Mouse (Mus musculus): ENCODE data around the gene Cdkal1. TPM values are rescaled to one million over a fixed set of nuclear protein-coding genes. Genes with fewer than 3 reads are reported as not detected.
A peak's percentile ranks its signal among the peaks of the same experiment; 100 is the strongest.

The Cdkal1 gene
- total RNA-seq, 2 experiments from 2014 or later = 25.0 to 28.2 TPM

DNA sequence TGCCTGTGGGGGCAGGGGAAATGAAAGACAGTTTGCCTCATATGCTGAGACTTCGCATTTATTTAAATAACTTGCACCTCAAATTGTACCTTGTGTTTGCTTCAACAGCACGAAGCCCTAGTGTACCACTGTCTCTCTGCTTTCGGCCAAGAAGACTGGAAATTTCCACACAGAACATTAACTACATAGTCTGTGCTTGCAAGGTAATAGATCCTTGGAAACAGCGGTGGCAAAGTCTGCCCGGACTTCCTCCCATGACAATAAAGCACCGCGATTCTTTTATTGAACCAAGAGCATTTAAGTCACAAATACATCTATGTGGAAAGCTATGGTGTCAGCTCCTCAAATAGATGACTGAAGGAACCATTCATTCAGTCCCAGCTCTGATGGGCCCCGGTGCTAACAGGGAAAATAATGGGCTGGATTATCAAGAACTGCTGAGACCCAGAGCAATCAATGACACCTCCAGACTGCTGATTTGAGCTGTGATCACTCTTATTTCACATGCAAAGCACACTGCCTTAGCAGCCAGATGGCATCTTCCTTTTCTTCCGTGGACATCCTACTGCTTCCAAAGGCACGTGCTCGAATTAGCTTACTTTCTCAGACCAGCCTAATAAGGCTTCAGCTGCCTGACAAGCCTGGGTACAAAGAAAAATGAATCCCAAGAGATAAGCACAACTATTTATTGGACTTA is 591.3 kb downstream of the Cdkal1 start:
- no peak for DNase-seq

DNA sequence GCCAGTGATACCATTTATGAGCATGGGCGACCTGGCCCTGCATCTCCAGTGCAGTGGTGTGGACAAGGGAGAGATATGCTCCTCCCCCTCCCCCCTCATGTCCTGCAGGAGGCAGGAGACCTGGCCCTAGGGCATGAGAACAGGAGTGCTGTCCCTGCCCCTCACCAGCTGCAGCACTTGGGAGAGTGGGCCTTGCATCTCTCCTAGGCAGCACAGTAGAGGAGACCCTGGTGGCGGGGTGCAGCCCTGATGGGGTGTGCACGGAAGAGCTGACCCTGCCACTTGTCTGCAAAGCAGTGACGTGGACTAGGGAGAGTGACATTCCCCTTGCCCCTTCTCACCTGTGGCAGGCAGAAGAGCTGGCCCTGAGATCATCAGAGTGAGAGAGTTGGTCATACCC is 593.3 kb downstream of the Cdkal1 start:
- no peak for DNase-seq
- intact Hi-C loops (cut with DNase I; ENCODE audit: low total_unique reads) = no loop called here

More for the DNA sequence above, 591.3 kb downstream of the Cdkal1 start:
- intact Hi-C loops (cut with DNase I; ENCODE audit: low total_unique reads) = no loop called here

DNA sequence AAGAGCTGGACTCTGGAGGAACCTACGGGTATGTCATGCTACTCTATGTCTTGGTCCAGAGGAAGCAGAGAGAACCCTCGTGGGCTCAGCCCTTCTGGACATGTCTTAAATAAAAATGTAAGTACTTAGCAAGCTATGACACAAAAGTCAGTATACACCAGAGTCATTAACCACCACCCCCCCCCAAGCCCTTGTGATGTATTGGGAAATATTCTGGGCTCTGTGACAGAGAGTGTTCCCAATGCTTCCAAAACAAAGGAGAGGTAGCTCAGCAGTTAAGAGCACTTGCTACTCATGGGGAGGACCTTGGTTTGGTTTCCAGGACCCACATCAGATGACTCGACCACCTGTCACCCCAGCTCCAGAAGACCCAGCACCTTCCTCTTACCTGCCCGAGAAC is 606.9 kb downstream of the Cdkal1 start:
- intact Hi-C loops (cut with DNase I; ENCODE audit: low total_unique reads) = no loop called here
- no peak for DNase-seq

DNA sequence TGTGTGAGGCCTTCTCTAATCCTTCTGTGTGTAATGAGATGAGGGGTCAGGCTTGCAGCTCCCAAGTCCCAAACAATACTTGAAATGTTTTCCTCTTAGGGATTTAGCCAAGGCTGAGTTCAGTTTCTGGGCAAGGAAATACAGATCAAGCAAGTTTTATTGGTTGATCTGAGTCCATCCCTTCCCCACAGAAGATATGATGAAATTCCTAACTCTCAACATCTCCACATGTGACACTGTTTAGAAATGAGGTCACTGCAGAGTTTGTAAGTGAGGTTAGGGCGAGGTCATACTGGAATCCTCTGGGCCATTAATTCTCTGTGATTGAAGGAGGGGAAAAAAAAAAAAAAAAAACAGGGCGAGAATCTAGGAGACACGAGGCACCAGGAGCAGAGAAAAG is 607.7 kb downstream of the Cdkal1 start:
- intact Hi-C loops (cut with DNase I; ENCODE audit: low total_unique reads) = no loop called here
- DNase-seq = no peak

DNA sequence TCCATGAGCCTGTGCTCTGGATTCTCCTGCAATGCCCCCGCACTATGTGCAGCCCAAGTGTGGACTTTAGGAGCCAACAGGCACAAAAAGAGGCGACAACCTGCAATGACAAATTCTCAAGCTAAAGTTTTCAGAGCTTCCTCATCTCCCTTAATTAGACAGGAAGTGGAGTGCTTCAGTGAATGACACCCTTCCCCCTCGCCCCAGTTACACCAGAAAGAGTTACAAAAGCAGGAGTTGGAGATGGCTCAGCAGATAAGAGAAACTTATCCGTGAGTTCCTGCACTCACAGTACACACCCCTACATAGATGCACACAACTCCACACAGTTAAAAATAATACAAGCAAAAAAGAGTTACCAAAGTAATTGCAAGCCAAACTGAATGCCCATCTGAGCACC is 620.4 kb downstream of the Cdkal1 start:
- no peak for DNase-seq
- intact Hi-C loops (cut with DNase I; ENCODE audit: low total_unique reads) = no loop called here

DNA sequence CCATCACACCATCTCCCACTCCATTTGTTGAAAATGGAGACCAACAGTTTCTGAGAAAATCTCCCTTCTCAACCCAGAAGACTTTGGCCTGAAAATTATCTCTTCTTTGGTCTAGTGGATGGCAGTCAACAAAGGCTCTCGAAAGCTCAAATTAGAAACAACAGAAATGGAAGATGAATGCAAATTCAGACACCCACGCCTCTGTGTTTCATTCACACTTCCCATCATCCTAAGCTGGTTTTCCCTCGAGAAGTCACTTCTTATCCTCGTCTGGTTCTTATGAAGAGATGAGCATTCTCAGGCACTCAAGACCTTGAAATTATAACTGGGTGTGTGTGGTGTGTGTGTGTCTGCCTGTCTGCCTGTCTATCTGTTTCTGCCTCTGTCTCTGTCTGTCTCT is 621.0 kb downstream of the Cdkal1 start:
- DNase-seq = no peak
- intact Hi-C loops (cut with DNase I; ENCODE audit: low total_unique reads) = no loop called here

DNA sequence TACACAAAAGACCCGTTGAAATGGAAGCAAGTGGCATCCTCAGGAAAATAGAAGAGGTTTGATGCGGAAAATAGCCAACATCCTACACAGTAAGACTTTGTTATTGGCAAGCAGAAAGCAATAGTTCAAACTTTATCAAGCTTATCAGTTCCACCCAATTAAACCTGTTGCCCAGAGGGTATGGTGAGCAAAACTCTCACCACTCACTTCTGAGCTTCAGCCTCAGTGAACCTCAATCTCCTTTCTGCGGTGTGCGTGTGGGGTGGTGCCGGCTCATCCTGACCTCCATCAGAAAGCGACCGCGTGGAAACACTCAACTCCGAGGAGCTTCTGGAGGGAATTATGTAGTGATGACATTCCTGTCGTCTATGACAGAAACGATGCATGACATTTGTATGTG is 621.5 kb downstream of the Cdkal1 start:
- no peak for DNase-seq
- intact Hi-C loops (cut with DNase I; ENCODE audit: low total_unique reads) = no loop called here

DNA sequence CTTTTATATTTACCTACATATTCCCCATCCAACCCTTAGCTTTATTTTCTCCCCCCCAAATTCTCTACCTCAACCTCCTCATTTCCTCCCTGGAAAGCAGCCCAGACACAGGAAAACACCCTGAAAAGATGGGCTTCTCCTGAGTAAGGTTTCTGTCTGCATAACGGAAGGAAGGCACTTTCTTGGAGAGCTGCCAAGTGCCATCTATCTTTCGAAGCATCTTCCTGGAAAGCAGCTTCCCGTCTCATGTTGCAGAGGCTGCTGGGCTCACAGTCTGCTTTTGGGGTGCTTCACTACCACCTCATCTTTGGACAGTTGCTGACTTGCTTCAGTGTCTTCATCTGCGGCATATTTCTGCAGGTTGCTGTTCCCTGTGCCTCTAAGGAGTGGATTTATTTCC is 622.8 kb downstream of the Cdkal1 start:
- DNase-seq = no peak
- intact Hi-C loops (cut with DNase I; ENCODE audit: low total_unique reads) = no loop called here

DNA sequence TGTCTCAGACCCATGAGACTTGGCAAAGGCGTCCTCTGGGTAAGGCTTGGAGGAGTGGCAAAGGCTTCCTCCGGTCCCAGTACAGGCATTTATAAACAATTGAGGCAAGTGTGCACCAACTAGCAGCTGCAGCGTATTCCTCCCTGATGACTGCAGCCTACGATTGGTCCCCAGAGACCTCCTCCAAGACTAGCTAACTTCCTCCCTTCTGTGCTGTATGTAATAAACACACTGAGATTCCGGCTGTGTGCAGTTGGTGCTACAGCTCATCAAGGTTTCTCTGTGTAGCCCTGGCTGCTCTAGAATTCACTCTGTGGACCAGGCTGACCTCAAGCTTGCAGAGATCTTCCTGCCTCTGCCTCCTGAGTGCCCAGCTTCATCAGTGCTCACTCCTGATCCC is 630.7 kb downstream of the Cdkal1 start:
- no peak for DNase-seq
- intact Hi-C loops (cut with DNase I; ENCODE audit: low total_unique reads) = no loop called here

DNA sequence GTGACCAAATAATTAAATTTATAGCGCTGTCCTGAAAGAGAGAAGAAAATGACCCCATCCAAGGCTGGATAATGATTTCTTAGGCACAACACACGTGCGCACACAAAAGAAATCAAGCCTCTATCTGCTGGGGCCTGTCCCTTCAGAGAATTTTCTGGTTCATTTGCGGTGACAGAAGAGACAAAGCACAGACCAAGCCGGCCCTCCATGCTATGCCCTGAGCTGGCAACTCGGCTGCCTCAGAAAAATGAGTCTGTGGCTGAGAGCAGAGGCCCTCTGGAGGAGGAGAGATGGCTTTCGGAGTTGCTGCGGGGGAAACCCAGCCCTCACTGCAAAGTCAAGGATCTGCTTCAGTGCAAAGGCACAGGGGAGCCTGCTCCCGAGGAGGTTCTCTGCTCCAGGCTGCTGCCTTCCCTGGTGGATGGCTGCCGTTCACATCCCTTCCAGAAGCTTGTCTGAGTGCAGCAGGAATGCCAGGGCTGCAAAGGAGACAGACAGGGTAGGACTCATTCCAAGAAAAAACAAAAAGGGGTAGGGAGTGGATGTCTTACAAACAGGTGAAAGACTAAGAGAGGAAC is 633.1 kb downstream of the Cdkal1 start:
- no peak for DNase-seq
- intact Hi-C loops (cut with DNase I; ENCODE audit: low total_unique reads) = no loop called here

DNA sequence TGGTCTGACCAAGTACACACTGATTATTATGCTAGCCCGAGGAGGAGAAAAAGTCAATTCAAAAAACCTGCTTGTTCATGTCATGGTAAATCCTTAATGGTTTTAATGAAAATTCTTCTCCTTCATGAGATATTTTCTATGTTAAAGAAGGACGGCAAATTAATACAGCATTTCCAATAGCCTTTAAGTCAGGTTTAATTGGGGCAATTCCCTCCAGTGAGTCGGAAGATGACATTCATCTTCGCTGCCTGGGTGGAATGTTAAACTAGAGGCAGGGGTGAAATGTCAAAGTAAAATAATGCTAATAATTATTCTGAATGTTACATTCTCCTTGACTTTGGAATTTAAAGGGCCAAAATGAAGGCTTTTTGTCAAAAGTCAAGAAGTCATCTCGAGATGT is 633.8 kb downstream of the Cdkal1 start:
- DNase-seq = no peak
- intact Hi-C loops (cut with DNase I; ENCODE audit: low total_unique reads) = no loop called here

DNA sequence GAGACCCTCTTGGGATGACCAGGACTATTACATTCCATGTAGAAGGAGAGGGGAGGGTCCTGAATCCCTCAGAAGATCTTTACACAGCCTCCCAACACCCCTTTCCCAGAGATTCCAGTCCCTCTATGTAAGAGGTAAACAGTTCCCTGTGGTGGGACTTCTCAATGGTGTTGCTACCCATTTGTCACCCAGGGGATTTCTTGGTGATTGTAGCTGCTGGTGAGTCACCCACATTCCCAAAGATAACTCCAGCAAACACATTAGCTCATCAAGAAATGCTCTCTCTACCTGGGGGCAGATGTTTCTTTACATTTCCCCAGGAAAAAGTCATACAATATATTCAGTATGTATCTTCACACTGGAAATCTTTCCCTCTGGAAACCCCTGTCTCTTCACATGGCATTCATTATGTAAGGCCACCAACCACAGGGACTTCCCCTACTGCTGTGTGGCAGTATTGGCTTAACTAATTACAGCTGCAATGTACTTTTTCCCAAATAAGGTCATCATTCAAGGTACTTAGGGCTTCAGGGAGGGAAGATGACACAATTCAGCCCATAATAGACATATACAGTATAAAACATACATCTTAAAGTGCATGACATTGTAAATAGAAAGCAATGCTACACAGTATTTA is 636.8 kb downstream of the Cdkal1 start:
- intact Hi-C loops (cut with DNase I; ENCODE audit: low total_unique reads) = no loop called here
- DNase-seq = no peak

DNA sequence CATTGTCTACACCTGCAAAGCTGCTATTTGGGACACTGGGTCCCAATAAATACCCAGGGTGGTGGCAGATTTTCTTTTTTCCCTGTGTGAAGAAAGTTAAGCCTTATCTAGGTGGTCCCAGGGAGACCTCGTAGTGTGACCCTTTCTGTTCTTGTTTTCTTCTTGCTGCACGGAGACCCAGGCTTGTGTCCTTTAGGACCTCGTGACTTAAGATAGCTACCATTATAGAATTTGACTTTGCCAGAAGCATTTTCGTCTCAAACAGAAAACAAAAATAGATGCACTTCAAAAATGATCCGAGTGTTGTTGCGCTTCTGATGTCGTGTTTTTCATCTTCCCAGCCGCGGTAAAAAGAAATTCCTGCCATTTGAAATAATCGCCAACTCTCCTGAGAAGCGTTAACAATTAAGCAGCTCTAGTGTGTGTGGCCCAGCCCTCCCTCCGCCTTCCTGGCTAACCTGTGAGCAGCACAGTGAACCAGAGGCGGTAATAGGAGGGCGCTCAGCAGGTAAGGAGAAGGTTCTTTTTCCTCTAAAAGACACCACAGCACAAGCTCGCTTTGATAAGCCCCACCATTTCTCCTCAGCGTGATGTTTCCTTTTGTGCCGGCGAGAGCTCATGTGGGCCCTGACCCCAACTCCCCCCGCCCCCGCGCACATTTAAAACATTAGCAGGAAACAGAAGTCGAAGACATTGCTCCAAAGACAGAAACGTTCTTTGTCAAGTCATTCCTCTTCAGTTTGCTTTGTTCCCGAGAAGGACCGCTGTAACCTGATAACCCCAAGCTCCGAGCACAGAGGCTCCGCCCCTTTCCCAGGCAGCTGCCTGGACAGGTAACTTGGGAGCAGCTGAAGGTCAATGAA is 645.1 kb downstream of the Cdkal1 start:
- no peak for DNase-seq
- intact Hi-C loops (cut with DNase I; ENCODE audit: low total_unique reads) = no loop called here

DNA sequence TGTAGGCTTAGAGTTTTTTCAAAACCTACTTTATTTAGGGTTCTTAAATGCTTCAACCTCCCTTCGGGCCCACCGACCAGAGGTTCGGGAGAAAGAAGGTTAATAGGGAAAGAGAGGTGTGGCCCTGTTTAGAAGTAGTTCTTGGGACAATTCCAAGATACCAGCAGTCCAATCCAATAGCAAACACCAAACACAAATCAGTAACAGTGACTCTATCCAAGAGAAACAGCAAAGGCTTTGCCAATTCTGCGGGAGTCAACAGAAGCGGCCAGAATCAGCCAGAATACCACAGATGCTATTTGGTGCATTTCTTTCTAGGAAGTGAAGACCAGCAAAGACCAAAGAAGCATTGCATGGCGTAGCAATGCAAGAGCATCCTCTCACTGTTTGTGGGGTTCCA is 646.7 kb downstream of the Cdkal1 start:
- DNase-seq = no peak
- intact Hi-C loops (cut with DNase I; ENCODE audit: low total_unique reads) = no loop called here

DNA sequence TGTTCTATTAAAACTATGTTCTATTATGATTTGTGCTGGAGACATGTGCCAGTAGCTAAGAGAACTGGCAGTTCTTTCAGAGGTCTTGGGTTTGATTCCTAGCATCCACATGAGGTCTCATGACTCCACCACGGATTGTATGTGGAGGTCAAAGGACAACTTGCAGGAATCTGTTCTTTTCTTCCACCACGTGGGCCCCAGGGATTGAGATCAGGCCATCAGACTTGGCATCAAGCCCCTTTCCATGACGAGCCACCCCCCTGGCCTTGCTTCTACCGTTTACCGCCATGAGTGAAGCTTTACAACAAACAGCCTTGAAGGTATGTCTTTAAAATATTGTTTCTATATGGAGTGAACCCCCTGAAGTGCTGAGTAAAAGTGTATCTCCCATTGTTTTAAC is 651.6 kb downstream of the Cdkal1 start:
- intact Hi-C loops (cut with DNase I; ENCODE audit: low total_unique reads) = no loop called here
- DNase-seq = no peak

DNA sequence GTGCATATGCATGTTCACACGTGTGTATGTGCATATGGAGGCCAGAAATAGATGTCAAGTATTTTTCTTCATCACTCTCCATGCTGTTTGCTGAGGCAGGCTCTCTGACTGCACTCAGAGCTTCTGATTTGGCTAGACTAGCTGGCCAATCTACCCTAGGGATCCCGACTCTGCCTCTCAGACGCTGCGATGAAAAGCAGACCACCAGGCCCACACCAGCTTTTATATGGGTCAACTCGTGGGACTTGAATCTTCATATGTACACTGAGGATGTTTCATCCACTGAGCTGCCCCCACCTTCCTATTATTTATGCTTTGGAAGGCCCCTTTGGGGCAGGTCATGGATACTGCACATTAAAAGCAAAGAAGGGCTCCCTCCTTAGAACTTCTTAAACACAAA is 652.0 kb downstream of the Cdkal1 start:
- no peak for DNase-seq
- intact Hi-C loops (cut with DNase I; ENCODE audit: low total_unique reads) = no loop called here

DNA sequence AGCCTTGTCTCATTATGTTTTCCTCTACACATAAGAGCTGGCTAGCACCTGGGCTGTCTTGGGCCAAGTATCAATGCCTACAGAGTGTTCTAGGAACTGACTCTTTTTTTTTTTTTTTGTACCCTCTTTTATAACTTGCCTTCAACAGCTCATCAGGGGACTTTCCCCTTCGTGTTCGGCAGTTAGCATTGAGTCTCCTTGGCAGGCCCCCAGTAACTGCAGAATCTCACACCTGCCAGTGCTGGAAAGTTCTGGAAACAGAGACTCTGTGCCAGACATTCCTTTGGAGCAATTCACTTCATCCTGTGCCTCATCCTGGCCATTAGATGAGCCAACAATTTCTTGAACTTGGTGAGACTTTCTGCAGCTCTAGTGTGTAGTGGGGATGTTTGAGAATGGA is 652.9 kb downstream of the Cdkal1 start:
- intact Hi-C loops (cut with DNase I; ENCODE audit: low total_unique reads) = no loop called here

DNA sequence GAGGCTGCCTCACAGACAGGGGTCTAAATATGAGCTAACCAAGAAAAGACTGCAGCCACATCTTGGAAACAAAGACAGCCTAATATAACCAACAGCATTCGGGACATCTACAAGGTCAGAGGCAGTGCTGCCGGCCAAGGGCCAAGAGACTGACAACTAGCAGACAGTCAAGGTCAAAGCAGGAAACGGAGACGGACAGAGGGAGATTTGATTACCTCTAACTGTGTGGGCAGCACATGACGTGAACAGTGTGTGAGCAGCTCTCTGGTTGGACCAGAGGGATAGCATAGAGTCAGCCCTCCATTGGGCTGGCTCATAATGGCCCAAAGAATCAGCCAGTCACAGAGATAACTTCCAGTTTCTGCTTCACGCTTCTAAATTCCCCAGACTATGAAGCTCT is 655.8 kb downstream of the Cdkal1 start:
- intact Hi-C loops (cut with DNase I; ENCODE audit: low total_unique reads) = no loop called here

More for the DNA sequence above, 652.9 kb downstream of the Cdkal1 start:
- peak; percentile 74 for DNase-seq

DNA sequence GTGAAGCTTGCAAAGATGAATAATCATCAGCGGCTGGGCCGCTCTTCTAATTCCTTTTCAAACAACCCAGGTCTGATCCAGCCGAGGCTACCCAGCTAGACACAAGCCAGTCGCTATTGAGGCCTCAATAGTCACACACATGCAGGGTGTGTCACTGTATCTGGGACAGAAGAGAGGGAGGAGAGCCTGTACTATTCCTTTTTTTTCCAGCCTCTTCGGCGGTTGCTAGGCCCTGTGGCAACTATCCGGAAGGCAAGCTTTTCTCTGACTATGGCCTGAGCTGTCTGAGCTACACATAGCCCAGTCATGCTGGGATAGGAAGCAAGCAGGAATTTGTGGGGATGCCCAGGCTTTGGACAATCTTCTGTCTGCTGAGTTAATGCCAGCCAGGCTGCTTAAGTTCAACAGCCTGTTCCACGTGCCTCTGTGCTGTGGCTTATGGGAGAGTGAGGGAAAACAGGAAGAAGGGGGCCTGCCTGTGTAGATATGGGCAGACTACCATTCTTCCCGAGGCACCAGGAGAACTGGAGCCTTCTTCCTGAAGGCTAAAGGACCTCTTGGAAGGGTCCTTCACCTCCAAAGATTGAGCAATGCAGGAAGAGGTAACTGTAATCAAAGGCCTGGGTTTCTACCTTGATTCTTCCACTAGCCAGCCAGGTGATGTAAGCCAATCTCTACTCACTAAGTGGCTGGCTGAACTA is 658.5 kb downstream of the Cdkal1 start:
- intact Hi-C loops (cut with DNase I; ENCODE audit: low total_unique reads) = no loop called here
- no peak for DNase-seq

More for the DNA sequence above, 655.8 kb downstream of the Cdkal1 start:
- DNase-seq = peak; percentile 21

DNA sequence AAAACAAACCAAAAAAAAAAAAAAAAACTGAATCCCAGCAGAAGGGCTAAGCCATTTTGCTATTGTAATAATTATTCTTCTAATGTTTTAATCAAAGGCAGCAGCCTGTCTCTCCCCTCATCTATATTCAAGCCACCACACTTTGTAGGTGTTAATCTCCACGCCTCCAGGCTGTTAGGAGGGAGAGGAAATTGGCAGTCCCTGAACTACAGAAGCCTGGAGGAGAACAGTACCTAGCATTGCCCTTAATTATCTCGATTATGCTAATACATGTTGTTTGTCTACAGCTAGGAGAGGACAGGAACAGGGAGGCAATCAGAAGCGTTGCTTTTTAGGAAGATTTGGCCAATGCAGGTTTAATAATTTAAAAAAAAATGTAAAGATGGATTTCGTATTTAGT is 659.8 kb downstream of the Cdkal1 start:
- DNase-seq = no peak
- intact Hi-C loops (cut with DNase I; ENCODE audit: low total_unique reads) = no loop called here

All from gastrocnemius, postnatal 14 days (tissue).